Mouse (Mus musculus) liver (tissue): ENCODE measurements around the gene Tas2r130.
"Not testable (repeated sequence)": the region's sequence is repeated elsewhere in the genome, so short reads cannot be mapped to it uniquely, and the experiment has no call there.

Experiments
- DNase-seq: peaks from one replicate; pipeline ENCODE4 v3.0.0-alpha.2; 2020; ENCODE audit warnings: mixed read lengths

The Tas2r130 gene

GRCm38 (mm10) chr6:131630812-131631211 lies at the start of gene Tas2r130:
Tas2r130 (minus strand) TSS chr6:131630912.
- no peak for DNase-seq

- DNase-seq, result no peak
Measured at GRCm38 (mm10) chr6:131678786-131679185, 48.1 kb upstream of the Tas2r130 start, which contains the start of gene Tas2r106. Tas2r106 (minus strand) TSS chr6:131678886.

- no peak for DNase-seq
Measured at GRCm38 (mm10) chr6:131660049-131660448, 29.3 kb upstream of the Tas2r130 start, which contains the start of gene Tas2r107. Tas2r107 (minus strand) TSS chr6:131660149.

DNA sequence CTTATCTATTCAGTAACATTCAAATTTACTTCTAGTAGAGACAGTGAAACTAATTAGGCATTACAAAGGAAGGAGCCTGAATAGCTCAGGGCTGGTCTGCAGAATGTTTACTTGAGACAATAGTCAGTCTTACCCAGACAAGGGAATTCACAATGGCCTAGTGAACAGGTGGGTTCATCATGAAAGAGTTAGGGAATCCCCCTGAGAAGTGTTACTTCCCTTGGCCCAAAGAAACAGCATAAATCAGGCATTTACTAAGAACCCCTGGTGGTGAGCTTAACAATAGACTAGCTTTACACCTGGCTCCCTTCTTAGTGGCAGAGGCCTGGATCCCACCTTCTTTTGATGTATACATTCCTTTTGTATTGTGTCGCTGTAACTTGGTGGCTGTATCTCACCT lies 20.8 kb downstream of the Tas2r130 start:
- DNase-seq, result not testable (repeated sequence)

GRCm38 (mm10) chr6:131604821-131605220 lies 25.9 kb downstream of the Tas2r130 start:
- DNase-seq, result no peak
